19 mouse cellular contexts compared by ENCODE assay signal in genomic region chr4:127312349-127312748, GRCm38 (mm10). TPM values are rescaled to one million over a fixed set of nuclear protein-coding genes. Genes with fewer than 3 reads are reported as not detected.
DNase-seq lines count a peak whose midpoint lies in the region; ATAC-seq and TF ChIP-seq lines count a peak whose summit lies in the region.
"Had no signal": no experiment of that assay in that cellular context is flagged by ENCODE, and none has a peak within 500 bp of the region (broad histone marks: within the 10 kb centered on the region; RNA-seq: fewer than 3 reads in every experiment).

No protein-coding gene starts in this region.

- TF ChIP-seq POLR2A in cerebellum, adult 2 months (IDR thresholded peaks at IDR 0.05; ENCODE audit: borderline replicate concordance, insufficient read depth, low read length), result no peak

- H3K27ac ChIP-seq in heart, embryonic 12.5 days (ENCODE audit: poor library complexity, severe bottlenecking), result no peak overlapping the region
- no peak overlapping the region for H3K27ac ChIP-seq in kidney, postnatal 0 days
- H3K27ac ChIP-seq in hindbrain, postnatal 0 days, result no peak overlapping the region
- H3K27ac ChIP-seq in cerebellum, adult 2 months (ENCODE audit: insufficient read depth, low read length), result no peak overlapping the region
- H3K27ac ChIP-seq: forebrain, embryonic 15.5 days; liver, embryonic 15.5 days; stomach, embryonic 15.5 days had no signal

- no peaks in the 10 kb centered on the region for H3K9me3 ChIP-seq in heart, embryonic 12.5 days (replicated peaks)
- H3K9me3 ChIP-seq in kidney, postnatal 0 days (replicated peaks; ENCODE audit: low read length), result no peaks in the 10 kb centered on the region
- no peaks in the 10 kb centered on the region for H3K9me3 ChIP-seq in E14TG2a.4 (ENCODE audit: low read length)
- H3K9me3 ChIP-seq in hindbrain, postnatal 0 days (ENCODE audit: low read length), result no peaks in the 10 kb centered on the region
- H3K9me3 ChIP-seq: forebrain, embryonic 15.5 days; liver, embryonic 15.5 days; stomach, embryonic 15.5 days had no signal

- peak overlapping the region; percentile 76 for H3K9ac ChIP-seq in heart, embryonic 12.5 days
- H3K9ac ChIP-seq in kidney, postnatal 0 days (ENCODE audit: low read depth, low read length), result no peak overlapping the region
- no peak overlapping the region for H3K9ac ChIP-seq in hindbrain, postnatal 0 days (replicated peaks; ENCODE audit: low read length)
- H3K9ac ChIP-seq: forebrain, embryonic 15.5 days; liver, embryonic 15.5 days; stomach, embryonic 15.5 days had no signal

- no peaks in the 10 kb centered on the region for H3K36me3 ChIP-seq in heart, embryonic 12.5 days
- H3K36me3 ChIP-seq in kidney, postnatal 0 days (ENCODE audit: insufficient read depth, low read length), result no peaks in the 10 kb centered on the region
- H3K36me3 ChIP-seq in E14TG2a.4 (ENCODE audit: insufficient read depth, low read length), result peaks cover 3% of the 10 kb centered on the region; the same call in 1 of the 2 replicates
- H3K36me3 ChIP-seq in hindbrain, postnatal 0 days (ENCODE audit: insufficient read depth, low read length), result no peaks in the 10 kb centered on the region
- H3K36me3 ChIP-seq: forebrain, embryonic 15.5 days; liver, embryonic 15.5 days; stomach, embryonic 15.5 days had no signal

- H3K4me3 ChIP-seq in heart, embryonic 12.5 days, result peak overlapping the region; percentile 57
- H3K4me3 ChIP-seq in kidney, postnatal 0 days (replicated peaks; ENCODE audit: low read depth, low read length), result 0 out of 2 replicates have a peak overlapping the region, but pooled peaks have one; percentile 7
- peak overlapping the region; percentile 85 for H3K4me3 ChIP-seq in E14TG2a.4 (replicated peaks; ENCODE audit: low read length)
- H3K4me3 ChIP-seq in hindbrain, postnatal 0 days (ENCODE audit: low read length), result no peak overlapping the region
- H3K4me3 ChIP-seq in cerebellum, adult 2 months (replicated peaks; ENCODE audit: insufficient read depth, low read depth, low read length), result no peak overlapping the region
- H3K4me3 ChIP-seq: liver, embryonic 15.5 days had no signal

- peaks cover 35% of the 10 kb centered on the region for H3K27me3 ChIP-seq in heart, embryonic 12.5 days (replicated peaks)
- peaks cover 3% of the 10 kb centered on the region; the same call in 1 of the 2 replicates for H3K27me3 ChIP-seq in kidney, postnatal 0 days (ENCODE audit: insufficient read depth, low read length)
- peaks cover 43% of the 10 kb centered on the region for H3K27me3 ChIP-seq in E14TG2a.4 (ENCODE audit: insufficient read depth, low read length)
- H3K27me3 ChIP-seq in hindbrain, postnatal 0 days (ENCODE audit: insufficient read depth, low read length), result no peaks in the 10 kb centered on the region
- H3K27me3 ChIP-seq in cerebellum, adult 2 months (ENCODE audit: control insufficient read depth, insufficient read depth, low read length), result no peaks in the 10 kb centered on the region

- H3K4me1 ChIP-seq in heart, embryonic 12.5 days (replicated peaks), result 0 out of 2 replicates have a peak, but pooled peaks cover 10% of the 10 kb centered on the region
- H3K4me1 ChIP-seq in kidney, postnatal 0 days (replicated peaks; ENCODE audit: insufficient read depth, low read length), result no peaks in the 10 kb centered on the region
- peaks cover 42% of the 10 kb centered on the region for H3K4me1 ChIP-seq in E14TG2a.4 (replicated peaks; ENCODE audit: low read depth, low read length)
- no peaks in the 10 kb centered on the region for H3K4me1 ChIP-seq in hindbrain, postnatal 0 days (ENCODE audit: insufficient read depth, low read length)
- peaks cover 8% of the 10 kb centered on the region; the same call in 1 of the 2 replicates for H3K4me1 ChIP-seq in cerebellum, adult 2 months (ENCODE audit: control insufficient read depth, insufficient read depth, low read length)
- H3K4me1 ChIP-seq: liver, embryonic 15.5 days; stomach, embryonic 15.5 days had no signal

- WGBS in heart, embryonic 12.5 days, result 59% methylated on average over 24 of the region's 24 CpGs
- 76% methylated on average over 24 of the region's 24 CpGs for WGBS in kidney, postnatal 0 days
- WGBS in hindbrain, postnatal 0 days, result 72% methylated on average over 24 of the region's 24 CpGs
- WGBS in cerebellum, adult 2 months, result 80% methylated on average over 24 of the region's 24 CpGs

- DNase-seq in heart, adult 8-10 months (ENCODE audit: low spot score), result no peak
- DNase-seq in kidney, postnatal 0 days (ENCODE audit: low spot score), result no peak
- DNase-seq in kidney, adult 8-10 months, result no peak
- DNase-seq in hindbrain, postnatal 0 days (ENCODE audit: low spot score), result no peak
- no peak for DNase-seq in cerebellum, adult 2 months
- DNase-seq in embryo, embryonic 10.5 days (ENCODE audit: low spot score), result no peak
- DNase-seq: adrenal gland, postnatal 36 days; gastrocnemius, postnatal 10 days; right cerebral cortex, postnatal 4 days; thymus, postnatal 25 days had no signal

- ATAC-seq in heart, embryonic 12.5 days (ENCODE audit: insufficient number of reproducible peaks, low FRiP score), result no peak; the same call in 1 of the 2 replicates
- ATAC-seq in kidney, postnatal 0 days (replicated peaks; ENCODE audit: low FRiP score, low read depth), result no peak
- no peak for ATAC-seq in hindbrain, postnatal 0 days
- ATAC-seq: forebrain, embryonic 15.5 days had no signal

- no peak for TF ChIP-seq CTCF in kidney, postnatal 0 days (IDR thresholded peaks at IDR 0.05; ENCODE audit: low read depth)
- TF ChIP-seq CTCF in E14TG2a.4 (conservative IDR thresholded peaks at IDR 0.05; ENCODE audit: low read length), result no peak
- no peak for TF ChIP-seq CTCF in hindbrain, postnatal 0 days (IDR thresholded peaks at IDR 0.05; ENCODE audit: low read depth)
- TF ChIP-seq CTCF in cerebellum, adult 2 months (IDR thresholded peaks at IDR 0.05; ENCODE audit: borderline replicate concordance, insufficient read depth, low read depth, low read length), result no peak

- peak overlapping the region; percentile 84 for H3K4me2 ChIP-seq in heart, embryonic 12.5 days
- H3K4me2 ChIP-seq in kidney, postnatal 0 days (ENCODE audit: low read length), result peak overlapping the region; percentile 90
- H3K4me2 ChIP-seq in hindbrain, postnatal 0 days (ENCODE audit: low read depth, low read length), result peak overlapping the region; percentile 92
- H3K4me2 ChIP-seq: liver, embryonic 15.5 days; stomach, embryonic 15.5 days had no signal

RNA-seq across cellular contexts. Expression of gene Gja4, which starts 1.5 kb away (rescaled TPM):
- polyA plus RNA-seq in heart, embryonic 12.5 days (2016; fragmentation: Nextera tagmentation; extraction: Ambion mirVana), result 33.1 and 37.7 TPM in 2 replicates
- 10 to 100 TPM in 2 of 4 experiments, 1 to 10 TPM in 2; 7.5 to 10.8 (median 9.1) TPM for total RNA-seq in heart, adult 8-10 months (2022)
- 24.0 and 27.6 TPM in 2 replicates for polyA plus RNA-seq in kidney, postnatal 0 days (2015; fragmentation: Nextera tagmentation; extraction: Ambion mirVana)
- total RNA-seq in hindbrain, postnatal 0 days (2014; rRNA removed), result 20.8 and 30.8 TPM in 2 replicates
- polyA plus RNA-seq in hindbrain, postnatal 0 days (2015; fragmentation: Nextera tagmentation; extraction: Ambion mirVana), result 19.4 and 20.5 TPM in 2 replicates
- 7.5 and 8.3 TPM in 2 replicates for polyA plus RNA-seq in cerebellum, adult 2 months (2012; rRNA removed)

RNA-seq across cellular contexts. Expression of gene Gjb3, which starts 18.3 kb away (rescaled TPM):
- polyA plus RNA-seq in heart, embryonic 12.5 days (2016; fragmentation: Nextera tagmentation; extraction: Ambion mirVana), result 0.19 TPM in 1 of 2 replicates, not detected in the other
- under 1 TPM in 1 of 4 experiments, not detected in 3; 0.14 TPM for total RNA-seq in heart, adult 8-10 months (2022)
- 1.1 and 1.8 TPM in 2 replicates for polyA plus RNA-seq in kidney, postnatal 0 days (2015; fragmentation: Nextera tagmentation; extraction: Ambion mirVana)
- total RNA-seq in hindbrain, postnatal 0 days (2014; rRNA removed), result 0.21 and 0.83 TPM in 2 replicates
- 0.44 and 0.59 TPM in 2 replicates for polyA plus RNA-seq in hindbrain, postnatal 0 days (2015; fragmentation: Nextera tagmentation; extraction: Ambion mirVana)
- polyA plus RNA-seq in cerebellum, adult 2 months (2012; rRNA removed), result 0.18 and 0.36 TPM in 2 replicates
- total RNA-seq: adrenal gland, postnatal 36 days; gastrocnemius, postnatal 10 days; left cerebral cortex, postnatal 36 days had no signal
- polyA plus RNA-seq: forebrain, embryonic 15.5 days had no signal

RNA-seq across cellular contexts. Expression of gene Gjb4, which starts 41.5 kb away (rescaled TPM):
- not detected in 2 replicates for polyA plus RNA-seq in heart, embryonic 12.5 days (2016; fragmentation: Nextera tagmentation; extraction: Ambion mirVana)
- not detected for total RNA-seq in heart, adult 8-10 months (2022)
- 1.2 and 1.8 TPM in 2 replicates for polyA plus RNA-seq in kidney, postnatal 0 days (2015; fragmentation: Nextera tagmentation; extraction: Ambion mirVana)
- total RNA-seq in hindbrain, postnatal 0 days (2014; rRNA removed), result not detected in 2 replicates
- polyA plus RNA-seq in hindbrain, postnatal 0 days (2015; fragmentation: Nextera tagmentation; extraction: Ambion mirVana), result not detected in 2 replicates
- polyA plus RNA-seq in cerebellum, adult 2 months (2012; rRNA removed), result 0.10 TPM in 1 of 2 replicates, not detected in the other
- total RNA-seq: adrenal gland, postnatal 36 days; gastrocnemius, postnatal 10 days; layer of hippocampus, adult 8-10 months; left cerebral cortex, postnatal 36 days had no signal
- polyA plus RNA-seq: cortical plate, adult 2 months; forebrain, embryonic 15.5 days; intestine, embryonic 14.5 days; liver, embryonic 15.5 days had no signal

RNA-seq across cellular contexts. Expression of gene Gjb5, which starts 45.6 kb away (rescaled TPM):
- polyA plus RNA-seq in heart, embryonic 12.5 days (2016; fragmentation: Nextera tagmentation; extraction: Ambion mirVana), result 0.15 and 0.24 TPM in 2 replicates
- under 1 TPM; 0.16 to 0.59 (median 0.30) TPM for total RNA-seq in heart, adult 8-10 months (2022)
- polyA plus RNA-seq in kidney, postnatal 0 days (2015; fragmentation: Nextera tagmentation; extraction: Ambion mirVana), result 1.3 and 1.4 TPM in 2 replicates
- total RNA-seq in hindbrain, postnatal 0 days (2014; rRNA removed), result 0.40 and 0.73 TPM in 2 replicates
- polyA plus RNA-seq in hindbrain, postnatal 0 days (2015; fragmentation: Nextera tagmentation; extraction: Ambion mirVana), result 0.51 and 0.57 TPM in 2 replicates
- polyA plus RNA-seq in cerebellum, adult 2 months (2012; rRNA removed), result 0.05 and 0.06 TPM in 2 replicates
- total RNA-seq: layer of hippocampus, adult 8-10 months; left cerebral cortex, postnatal 36 days had no signal
- polyA plus RNA-seq: cortical plate, adult 2 months; forebrain, embryonic 15.5 days had no signal

Comparison
In these comparisons a context has a peak if more than half of its experiments do, and no peak if none do; other contexts are left out.
1. H3K4me3 ChIP-seq: peak in heart, embryonic 12.5 days (single experiment), kidney, postnatal 0 days (single experiment) and E14TG2a.4 (single experiment); none in hindbrain, postnatal 0 days (single experiment) and cerebellum, adult 2 months (single experiment).
2. Peak in every context shown above with its lines, with median percentiles within 50 percentile points of each other: H3K4me2 ChIP-seq.